Mouse (Mus musculus) kidney, adult 9 months (tissue): ENCODE results near the gene Rnaset2a.
"Not testable (repeated sequence)": the region's sequence is repeated elsewhere in the genome, so short reads cannot be mapped to it uniquely, and the experiment has no call there.

Source experiments
- DNase-seq: peaks from one replicate; pipeline ENCODE4 v3.0.0; 2022

Rnaset2a gene

DNA sequence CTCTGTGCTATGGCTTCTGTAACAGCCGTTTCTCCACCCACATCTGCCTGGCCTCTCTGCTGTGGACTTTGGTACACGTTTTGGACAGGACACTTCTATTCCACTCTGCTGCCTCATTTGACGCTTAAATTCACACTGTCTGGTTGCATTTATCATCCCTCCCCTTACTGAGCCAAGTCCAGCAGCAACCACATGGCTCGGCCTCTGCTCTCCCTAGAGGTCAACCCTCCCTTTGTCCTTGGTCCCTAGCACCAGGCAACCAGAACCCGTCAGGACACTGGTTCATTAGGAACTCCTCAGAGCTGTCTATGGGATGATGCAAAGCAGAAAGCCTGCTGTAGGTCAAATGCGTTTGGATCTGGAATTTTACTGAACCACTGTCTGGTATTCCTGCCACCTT is 17.0 kb downstream of the Rnaset2a start:
- DNase-seq = not testable (repeated sequence)

DNA sequence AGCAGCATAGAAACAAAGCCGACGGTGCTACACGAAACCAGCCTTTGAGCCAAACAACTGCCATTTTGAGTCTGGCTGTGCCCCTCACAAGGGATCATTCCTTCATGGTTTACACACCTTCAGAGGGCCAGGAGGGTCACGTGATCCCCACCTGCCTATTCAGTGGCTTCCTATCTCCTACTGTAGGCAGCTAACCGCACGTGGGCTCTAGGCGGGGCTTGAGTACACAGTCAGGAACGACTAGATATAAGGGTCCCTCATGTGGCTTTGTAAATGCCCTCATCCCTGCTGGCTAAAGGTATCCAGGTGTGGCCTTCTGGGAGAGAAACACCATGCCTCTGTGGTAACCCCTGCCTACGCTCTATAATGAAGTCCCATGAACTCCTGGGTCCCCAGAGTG is 18.3 kb downstream of the Rnaset2a start:
- DNase-seq = not testable (repeated sequence)

DNA sequence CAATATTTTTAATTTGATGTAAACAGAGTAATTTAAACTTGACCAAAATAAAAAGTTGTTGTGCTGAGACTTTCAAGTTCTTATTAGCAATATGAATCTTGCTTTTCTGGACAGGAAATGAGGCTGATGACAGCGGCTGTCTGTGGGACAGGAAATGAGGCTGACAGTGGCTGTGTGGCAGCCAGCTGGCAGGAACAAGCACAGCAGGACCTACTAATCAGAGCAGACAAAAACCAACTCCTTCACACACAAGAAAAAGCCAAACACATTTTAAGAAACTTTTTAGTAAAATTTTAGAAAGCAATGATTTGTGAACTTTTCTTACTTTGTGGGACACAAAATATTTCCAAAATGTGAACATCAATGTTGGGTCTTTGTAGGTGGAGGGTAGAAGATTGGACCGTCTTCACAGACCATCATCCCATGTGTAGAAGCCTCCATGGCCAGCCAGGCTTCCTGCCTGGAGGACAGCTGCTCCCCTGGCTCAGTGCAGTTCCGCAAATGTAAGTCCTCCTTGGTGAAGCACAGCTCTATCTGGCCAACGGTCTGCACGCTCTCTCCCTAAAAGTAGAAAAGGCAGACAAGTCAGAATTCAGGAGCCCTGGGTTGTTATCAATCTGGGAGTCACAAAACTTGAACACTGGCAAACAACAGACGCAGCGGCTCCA is 19.4 kb downstream of the Rnaset2a start:
- DNase-seq = not testable (repeated sequence)

DNA sequence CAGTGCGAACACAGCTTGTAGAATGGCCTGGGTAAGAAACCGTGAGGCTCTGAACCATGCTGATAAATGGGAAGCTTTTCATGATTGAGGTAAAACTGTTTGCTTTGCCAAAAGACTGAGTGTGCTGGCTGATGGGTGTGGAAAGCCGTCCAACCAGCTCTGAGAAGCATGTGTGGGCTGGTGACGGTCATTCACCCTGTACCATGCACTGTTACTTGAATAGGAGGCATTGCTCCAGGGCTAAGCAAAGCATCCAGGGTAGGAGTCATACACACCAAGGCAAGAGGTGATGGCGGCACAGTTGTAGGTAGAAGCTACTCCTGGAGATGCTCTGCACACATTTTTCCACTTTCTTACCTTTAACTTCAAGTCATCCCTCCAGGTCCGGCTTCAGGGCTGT is 23.3 kb downstream of the Rnaset2a start:
- DNase-seq = not testable (repeated sequence)

DNA sequence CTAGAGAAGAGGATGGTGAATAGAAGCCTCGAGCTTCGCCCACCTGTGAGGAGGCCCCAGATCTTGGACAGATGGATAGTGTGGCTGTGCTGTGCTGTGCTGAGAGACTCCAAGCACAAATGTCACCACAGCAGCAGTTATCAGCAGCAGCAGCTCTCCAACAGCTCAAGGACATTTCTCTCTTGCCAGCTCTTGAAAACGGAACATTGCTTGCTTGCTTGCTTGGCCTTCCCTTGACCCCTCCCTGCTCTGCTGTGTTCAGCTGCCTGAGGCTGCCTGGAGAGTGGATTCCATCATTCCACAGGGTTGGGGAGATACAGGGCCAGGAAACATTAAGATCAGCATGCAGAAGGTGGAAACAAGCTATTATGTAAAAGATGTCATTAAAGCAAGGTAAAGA is 24.9 kb downstream of the Rnaset2a start:
- DNase-seq = peak; percentile 26

DNA sequence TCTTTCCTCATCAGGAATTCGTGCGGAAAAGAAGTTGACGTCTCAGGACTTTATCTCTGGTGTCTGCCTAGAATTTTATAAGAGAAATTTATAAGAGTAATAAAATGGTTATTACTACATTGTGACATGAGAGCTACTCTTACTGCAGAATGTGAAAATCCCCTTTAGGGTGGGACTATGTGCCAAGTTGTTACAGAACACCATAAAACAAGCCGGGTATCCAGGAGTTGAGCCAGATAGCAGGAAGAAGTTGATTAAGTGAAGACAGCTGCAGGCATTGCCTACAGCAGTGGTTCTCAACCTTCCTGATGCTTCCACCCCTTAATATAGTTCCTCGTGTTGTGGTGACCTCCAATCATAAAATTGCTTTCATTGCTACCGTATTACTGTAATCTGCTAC is 31.0 kb downstream of the Rnaset2a start:
- DNase-seq = not testable (repeated sequence)

DNA sequence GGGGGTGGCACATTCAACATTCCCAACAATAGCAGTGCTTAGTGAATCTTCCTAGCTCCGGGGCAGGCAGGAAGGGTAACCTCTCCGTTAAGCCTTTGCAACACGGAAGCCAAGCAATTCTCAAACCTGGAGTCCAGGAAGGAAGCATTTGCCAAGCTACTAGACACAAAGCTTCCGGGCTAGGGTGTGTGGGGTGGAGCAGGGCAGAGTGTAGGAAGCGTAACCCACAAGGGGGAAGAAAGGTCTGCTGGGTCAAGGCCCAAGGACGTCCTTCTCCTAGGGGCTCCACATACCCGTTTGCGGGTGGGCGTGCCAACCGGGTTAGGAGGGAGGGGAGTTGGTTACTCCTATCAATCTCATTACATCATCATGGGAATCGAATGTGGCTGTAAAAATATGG is 31.5 kb downstream of the Rnaset2a start:
- peak; percentile 54 for DNase-seq

DNA sequence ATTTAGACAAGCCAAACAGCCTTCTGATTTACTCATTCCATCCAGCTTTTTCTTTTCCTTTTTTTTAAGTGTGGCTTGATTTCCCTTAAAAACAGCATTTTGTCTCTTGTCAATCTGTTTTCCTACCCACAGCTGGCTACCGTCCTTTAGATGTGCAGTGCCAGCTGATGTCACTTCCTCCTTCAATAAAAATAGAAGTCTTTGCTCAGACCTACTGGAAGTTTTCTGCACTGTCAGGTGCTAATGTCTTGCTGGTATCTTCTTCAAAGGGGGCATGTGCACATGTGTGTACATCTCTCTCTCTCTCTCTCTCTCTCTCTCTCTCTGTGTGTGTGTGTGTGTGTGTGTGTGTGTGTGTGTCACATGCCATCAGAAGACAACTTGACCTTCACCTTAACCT is 35.7 kb downstream of the Rnaset2a start:
- DNase-seq = not testable (repeated sequence)

DNA sequence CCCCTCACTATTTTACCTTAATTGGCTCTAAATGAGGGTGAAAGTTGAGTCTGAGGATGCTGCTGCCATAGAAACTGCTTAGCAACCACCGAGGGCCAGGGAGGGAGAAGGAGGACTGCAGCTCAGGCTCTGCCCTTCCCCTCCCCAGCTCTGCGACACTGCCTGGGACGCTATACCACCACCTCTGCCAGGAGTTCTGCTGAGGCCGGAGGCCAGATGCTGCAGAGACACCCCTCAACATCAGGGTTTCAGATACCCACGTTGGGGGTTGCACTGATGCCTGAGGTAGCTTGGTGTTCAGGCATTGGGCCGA is 46.6 kb downstream of the Rnaset2a start:
- not testable (repeated sequence) for DNase-seq

DNA sequence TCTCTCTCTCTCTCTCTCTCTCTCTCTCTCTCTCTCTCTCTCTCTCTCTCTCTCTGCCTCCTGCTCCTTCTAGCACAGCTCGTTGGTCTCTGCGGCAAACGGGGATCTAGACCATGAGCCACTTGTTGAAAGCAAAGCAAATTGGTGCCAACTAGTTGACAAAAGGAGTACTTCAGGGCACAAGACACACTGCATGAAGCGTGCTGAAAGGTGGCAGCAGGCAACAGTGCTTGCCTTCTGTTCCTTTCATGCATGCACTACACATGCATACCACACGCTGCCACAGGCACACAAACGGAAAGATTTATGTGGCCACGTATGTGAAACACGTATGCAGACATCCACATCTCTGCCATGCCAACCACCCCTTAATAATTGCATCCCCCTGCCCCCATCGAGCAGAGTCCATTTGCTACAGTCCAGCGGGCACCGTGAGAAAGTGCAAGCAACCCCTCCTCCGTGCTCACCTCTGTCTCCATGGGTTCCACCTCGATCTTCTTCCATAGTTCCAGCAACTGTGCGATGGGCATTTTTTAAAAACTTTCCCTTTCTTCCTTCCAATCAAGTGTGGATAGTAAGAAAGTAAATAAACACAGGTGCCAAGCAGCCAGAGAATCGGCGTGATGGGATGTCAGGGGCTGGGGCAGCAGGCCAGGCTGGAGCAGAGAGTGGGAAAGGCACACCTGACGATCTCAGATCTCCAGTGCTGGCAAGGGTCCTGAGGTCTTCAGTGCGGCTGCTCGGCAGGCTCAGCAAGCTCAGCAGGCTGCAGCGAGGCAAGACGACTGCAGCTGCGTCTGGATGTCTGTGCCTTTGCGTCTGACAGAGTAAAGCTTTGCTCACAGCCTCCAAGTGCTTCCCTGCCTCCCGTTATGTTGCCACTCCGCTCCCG is 47.2 kb downstream of the Rnaset2a start:
- DNase-seq = not testable (repeated sequence)

DNA sequence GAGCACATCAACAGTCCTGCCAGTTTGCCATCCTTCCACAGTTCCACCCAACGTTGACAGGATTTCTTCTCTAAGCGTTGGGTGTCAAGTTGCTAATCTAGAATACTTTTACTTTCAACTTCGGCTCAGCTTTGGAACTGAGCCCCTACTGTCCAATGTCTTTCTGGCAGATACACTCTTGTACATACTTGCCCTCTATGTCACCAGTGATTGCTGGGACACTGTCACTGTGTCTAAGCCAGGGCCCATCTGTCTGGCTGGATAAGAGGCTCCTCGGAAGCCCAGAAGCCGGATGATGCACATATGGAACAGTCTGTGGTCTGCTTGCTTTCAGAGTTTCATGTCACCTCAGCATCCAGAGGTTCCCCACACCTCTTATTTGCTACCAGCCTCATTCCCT is 51.7 kb downstream of the Rnaset2a start:
- not testable (repeated sequence) for DNase-seq

DNA sequence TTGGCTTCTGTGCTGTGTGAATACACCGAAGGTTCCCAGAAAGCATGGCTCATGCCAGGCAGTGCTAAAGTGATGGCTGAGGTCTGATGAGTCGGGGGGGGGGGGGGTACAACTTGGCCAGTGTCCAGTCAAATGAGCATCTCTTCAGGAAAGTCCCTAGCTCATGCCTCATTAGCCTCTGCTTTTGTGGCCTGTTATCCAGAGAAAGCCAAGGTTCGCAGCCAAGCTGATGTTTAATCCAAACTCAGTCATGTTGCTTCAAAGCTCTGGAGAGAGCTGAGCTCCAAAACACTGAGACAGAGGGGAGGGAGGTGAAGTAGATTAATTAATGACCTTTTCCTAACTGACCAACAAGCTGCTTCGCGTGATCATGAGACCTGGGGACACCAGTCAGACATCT is 52.2 kb downstream of the Rnaset2a start:
- DNase-seq = peak; percentile 63

DNA sequence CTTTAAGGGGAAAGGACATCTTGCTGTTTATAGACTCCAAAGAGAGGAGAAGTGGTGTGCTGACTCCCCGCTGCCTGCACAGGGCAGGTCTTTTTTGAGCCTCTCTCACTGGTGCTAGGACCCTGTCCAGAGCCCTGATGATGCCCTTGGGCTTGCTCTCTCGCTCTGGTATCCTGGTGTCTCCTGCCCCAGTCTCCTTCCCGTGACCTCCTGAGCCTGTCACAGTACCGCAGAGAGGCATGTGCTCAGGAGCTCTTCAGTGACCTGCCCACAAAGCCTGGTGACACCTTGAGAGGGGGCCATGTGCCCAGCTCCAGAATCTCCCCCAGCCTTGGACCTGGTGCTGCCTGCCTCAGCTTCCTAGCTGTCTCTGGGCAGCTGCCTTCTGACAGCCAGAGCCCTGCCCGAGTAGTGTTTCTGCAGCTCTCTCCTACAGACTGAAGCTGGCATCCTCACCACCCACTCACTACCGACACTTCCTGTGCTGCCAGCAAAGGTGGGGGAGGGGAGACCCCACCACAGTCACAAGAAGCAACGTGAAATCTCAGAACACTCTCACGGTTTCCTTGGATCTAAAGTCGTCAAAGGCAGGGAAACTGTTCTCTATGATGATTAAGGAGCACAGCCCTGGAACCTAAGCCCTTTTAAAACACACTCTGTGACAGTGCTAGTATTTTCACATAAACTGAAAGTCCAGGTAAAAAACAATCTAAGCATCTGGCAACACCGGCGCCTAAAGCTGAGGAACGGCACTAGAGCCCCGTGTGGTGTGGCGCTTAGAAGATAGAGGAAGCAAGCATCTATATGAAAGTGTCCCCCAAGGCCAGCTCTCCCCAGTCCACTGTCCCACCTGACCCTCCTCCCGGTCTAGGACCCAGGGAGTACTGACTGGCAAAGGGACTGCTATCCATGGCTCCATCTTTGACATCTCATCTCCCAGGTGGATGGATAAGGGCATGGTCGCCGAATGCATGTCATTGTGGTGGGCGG is 55.1 kb downstream of the Rnaset2a start:
- DNase-seq = not testable (repeated sequence)

DNA sequence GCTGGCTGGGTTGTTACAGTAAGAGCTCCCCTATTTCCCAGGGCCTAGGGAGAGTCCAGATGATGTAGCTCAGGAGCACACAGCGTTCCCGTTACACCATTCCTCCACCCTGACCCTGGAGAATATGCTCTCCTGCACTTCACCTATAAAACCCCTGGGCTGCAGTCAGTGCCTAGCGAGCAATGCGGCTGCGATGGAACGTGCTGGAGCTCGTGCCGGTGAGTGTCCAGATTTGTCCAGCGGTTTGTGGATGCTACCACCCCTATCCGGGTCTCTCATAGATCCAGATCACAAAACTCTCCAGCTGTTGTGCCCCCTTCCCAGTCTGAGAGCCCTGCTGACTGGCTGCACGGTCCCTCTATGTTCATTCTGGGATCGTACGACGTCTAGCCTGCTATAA is 56.6 kb downstream of the Rnaset2a start:
- not testable (repeated sequence) for DNase-seq

DNA sequence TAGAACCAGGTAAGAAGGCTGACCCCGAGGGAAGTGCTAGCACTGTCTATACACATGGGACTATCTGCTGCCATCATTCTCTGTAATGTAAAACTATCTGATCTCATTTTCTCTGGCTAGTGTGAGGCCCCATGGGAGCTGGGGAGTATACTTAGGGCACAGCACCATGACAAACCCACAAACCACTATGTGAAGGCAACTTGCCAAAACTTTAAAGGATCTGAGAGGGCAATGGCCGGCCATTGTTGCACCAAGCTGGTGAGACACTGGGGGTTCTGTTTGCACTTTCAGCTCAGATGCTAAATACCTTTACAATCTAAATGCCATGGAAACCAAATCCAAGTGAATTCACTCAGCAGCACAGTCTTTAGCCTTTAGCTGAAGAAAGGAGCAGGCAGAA is 78.0 kb downstream of the Rnaset2a start:
- DNase-seq = not testable (repeated sequence)
